Mouse (Mus musculus) cerebellum, postnatal 14 days (tissue): ENCODE measurements at regions not wholly inside any gene's neighbourhood (a gene's known extent, or its start where the extent isn't known, plus 50 kb on each side); places are given as distances from the start of the nearest gene placed in this dataset.

Experiments
- DNase-seq, 2 experiments: peaks; one replicate each; pipeline ENCODE4 v3.0.0; 2021; ENCODE audit warnings: mixed read lengths in 2 of 2

- no peak for DNase-seq
Measured at GRCm38 (mm10) chr10:16789641-16790243, 933.3 kb upstream of the Cited2 start.

- no peak for DNase-seq
Measured at GRCm38 (mm10) chr10:16803978-16804377, 919.0 kb upstream of the Cited2 start.

GRCm38 (mm10) chr10:16810716-16811115 lies 912.3 kb upstream of the Cited2 start:
- no peak for DNase-seq

GRCm38 (mm10) chr10:16814013-16814412 lies 909.0 kb upstream of the Cited2 start:
- DNase-seq: no peak

- no peak for DNase-seq
Measured at GRCm38 (mm10) chr10:16861534-16861933, 861.5 kb upstream of the Cited2 start.

GRCm38 (mm10) chr10:16866914-16867313 lies 856.1 kb upstream of the Cited2 start:
- no peak for DNase-seq

- DNase-seq: no peak
Measured at GRCm38 (mm10) chr10:16874131-16874530, 848.9 kb upstream of the Cited2 start.

- no peak for DNase-seq
Measured at GRCm38 (mm10) chr10:16878197-16878596, 844.8 kb upstream of the Cited2 start.

- DNase-seq: no peak
Measured at GRCm38 (mm10) chr10:16893316-16893715, 829.7 kb upstream of the Cited2 start.

- no peak for DNase-seq
Measured at GRCm38 (mm10) chr10:16895332-16895731, 827.7 kb upstream of the Cited2 start.

- no peak for DNase-seq
Measured at GRCm38 (mm10) chr10:16922888-16923287, 800.1 kb upstream of the Cited2 start.

- no peak for DNase-seq
Measured at GRCm38 (mm10) chr10:16923851-16924250, 799.2 kb upstream of the Cited2 start.

GRCm38 (mm10) chr10:16937705-16938104 lies 785.3 kb upstream of the Cited2 start:
- DNase-seq: peak; percentile 88 to 94

GRCm38 (mm10) chr10:16951636-16952035 lies 771.4 kb upstream of the Cited2 start:
- DNase-seq: no peak

- no peak for DNase-seq
Measured at GRCm38 (mm10) chr10:16960971-16961370, 762.0 kb upstream of the Cited2 start.

- DNase-seq: no peak
Measured at GRCm38 (mm10) chr10:16962463-16962862, 760.6 kb upstream of the Cited2 start.

GRCm38 (mm10) chr10:16978770-16979169 lies 744.2 kb upstream of the Cited2 start:
- DNase-seq: no peak

GRCm38 (mm10) chr10:16990227-16990626 lies 732.8 kb upstream of the Cited2 start:
- DNase-seq: peak; percentile 54 to 82

- peak; percentile 63 to 77 for DNase-seq
Measured at GRCm38 (mm10) chr10:16993789-16994188, 729.2 kb upstream of the Cited2 start.

- DNase-seq: peak; percentile 52 to 78
Measured at GRCm38 (mm10) chr10:16994526-16994925, 728.5 kb upstream of the Cited2 start.

- no peak for DNase-seq
Measured at GRCm38 (mm10) chr10:16995010-16995409, 728.0 kb upstream of the Cited2 start.

- DNase-seq: no peak
Measured at GRCm38 (mm10) chr10:16996820-16997466, 726.1 kb upstream of the Cited2 start.

- no peak for DNase-seq
Measured at GRCm38 (mm10) chr10:17001320-17001719, 721.7 kb upstream of the Cited2 start.

GRCm38 (mm10) chr10:17003123-17003849 lies 719.7 kb upstream of the Cited2 start:
- DNase-seq: no peak
